Mouse (Mus musculus): ENCODE data around the gene Cln3. TPM values are rescaled to one million over a fixed set of nuclear protein-coding genes. Genes with fewer than 3 reads are reported as not detected.

Cln3 gene
- total RNA-seq, 1 experiment from 2014 or later: 26.1 TPM

GRCm38 (mm10) chr7:126602650-126603049 is 17.0 kb upstream of the Cln3 start:
- peak in 1 of 2 experiments; percentile 26; a peak in 1 of 4 replicates for ATAC-seq (replicated peaks in 1 of 2; ENCODE audit: insufficient read depth in 1 of 2, low FRiP score in 2 of 2, low TSS enrichment in 1 of 2, low read depth in 1 of 2, poor library complexity in 2 of 2, severe bottlenecking in 2 of 2)

DNA sequence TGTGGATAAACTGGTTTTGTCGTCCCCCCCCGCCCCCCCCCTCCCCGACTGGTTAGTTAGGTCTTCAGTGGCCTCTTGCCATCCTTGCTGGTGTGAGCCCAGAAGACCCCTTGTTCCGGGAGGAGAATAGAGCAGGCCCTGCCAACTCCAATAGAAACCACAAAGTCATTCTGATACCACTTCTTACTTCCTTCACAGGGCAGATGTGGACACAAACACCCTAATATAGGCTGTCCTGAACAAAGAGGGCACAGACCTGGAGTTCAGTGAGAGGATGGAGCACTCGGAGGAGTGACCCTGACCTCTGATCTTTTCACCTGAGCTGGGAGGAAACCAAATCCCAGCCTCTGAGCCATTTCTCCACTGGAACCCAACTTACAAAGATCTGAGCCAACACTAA is 16.3 kb upstream of the Cln3 start:
- ATAC-seq (replicated peaks in 1 of 2; ENCODE audit: insufficient read depth in 1 of 2, low FRiP score in 2 of 2, low TSS enrichment in 1 of 2, low read depth in 1 of 2, poor library complexity in 2 of 2, severe bottlenecking in 2 of 2): no peak; a peak in 1 of 4 replicates

- ATAC-seq (replicated peaks in 1 of 2; ENCODE audit: insufficient read depth in 1 of 2, low FRiP score in 2 of 2, low TSS enrichment in 1 of 2, low read depth in 1 of 2, poor library complexity in 2 of 2, severe bottlenecking in 2 of 2): no peak
These were observed 13.3 kb upstream of the Cln3 start for GRCm38 (mm10) chr7:126598919-126599318.

DNA sequence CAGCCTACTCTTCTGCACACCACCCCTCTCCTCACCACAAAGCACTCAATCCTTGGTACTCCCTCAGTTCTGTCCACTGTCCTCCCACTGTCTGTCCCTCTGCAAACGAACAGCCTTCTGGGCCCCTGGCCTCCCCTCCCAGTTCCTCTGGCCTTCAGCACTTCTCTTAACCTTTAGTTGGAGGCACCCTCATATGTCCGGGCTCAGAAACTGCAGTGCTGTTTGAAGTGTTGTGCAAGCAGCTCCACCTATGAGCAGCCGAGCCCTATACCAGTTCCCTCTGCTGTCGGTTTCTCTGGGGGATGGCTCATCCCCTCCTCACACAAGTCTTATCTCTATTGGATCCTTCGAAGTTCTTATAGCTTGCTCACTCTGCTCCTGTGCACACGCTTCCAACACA is 10.8 kb upstream of the Cln3 start:
- ATAC-seq (replicated peaks in 1 of 2; ENCODE audit: insufficient read depth in 1 of 2, low FRiP score in 2 of 2, low TSS enrichment in 1 of 2, low read depth in 1 of 2, poor library complexity in 2 of 2, severe bottlenecking in 2 of 2): no peak

DNA sequence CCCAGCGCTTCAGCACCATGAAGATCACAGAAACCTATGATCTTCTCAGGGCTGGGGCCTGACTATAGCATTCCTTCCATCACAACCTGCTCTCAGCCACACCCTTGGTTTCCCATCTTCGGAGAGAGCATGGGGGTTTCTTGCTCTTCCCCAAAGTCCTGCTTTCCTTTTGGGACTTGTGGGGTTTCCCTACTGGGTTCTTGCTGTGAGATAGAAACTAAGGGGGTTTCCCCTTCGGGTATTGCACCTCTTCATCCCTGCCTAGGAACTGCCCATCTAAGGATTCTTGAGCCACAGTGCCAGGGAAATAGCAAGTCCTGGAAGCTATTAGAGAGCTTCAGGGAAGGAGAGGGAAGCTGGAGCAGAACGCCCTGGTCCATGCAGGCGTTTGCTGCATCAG is 10.3 kb upstream of the Cln3 start:
- no peak for ATAC-seq (replicated peaks in 1 of 2; ENCODE audit: insufficient read depth in 1 of 2, low FRiP score in 2 of 2, low TSS enrichment in 1 of 2, low read depth in 1 of 2, poor library complexity in 2 of 2, severe bottlenecking in 2 of 2)

DNA sequence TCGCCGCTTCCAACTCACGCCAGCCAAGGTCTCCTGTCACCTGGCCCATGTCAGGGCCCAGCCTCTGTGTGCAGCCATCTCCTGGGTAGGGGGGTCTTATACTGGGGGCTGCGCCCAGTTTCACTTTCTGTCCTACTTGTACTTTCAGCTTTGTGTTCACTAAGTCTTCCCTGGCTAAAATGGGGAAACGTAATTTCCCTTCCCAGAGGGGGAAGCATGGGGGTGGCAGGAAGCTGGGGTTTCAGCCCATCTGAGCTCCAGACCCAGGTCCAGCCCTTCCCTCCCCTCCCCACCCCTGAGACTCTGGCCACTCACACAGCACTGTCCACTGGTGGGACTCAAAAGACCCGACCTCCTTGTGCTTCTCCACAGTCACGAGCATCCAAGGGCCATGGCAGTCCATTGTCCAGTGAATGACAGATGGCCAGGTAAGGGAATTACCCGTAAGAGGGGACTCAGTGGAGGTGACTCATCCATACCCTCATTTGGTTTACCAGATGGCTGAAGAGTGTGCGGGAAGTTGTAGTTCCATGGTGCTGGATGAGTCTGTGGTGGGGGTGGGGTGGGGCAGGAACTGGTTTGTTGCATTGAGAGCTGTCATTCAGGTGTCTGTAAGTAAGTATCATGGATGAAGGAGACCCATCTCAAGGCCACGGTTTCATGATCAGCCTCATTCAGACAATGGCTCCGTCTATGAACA is 9.4 kb upstream of the Cln3 start, which contains the start of gene Il27:
TSS of gene Il27 (minus strand) at position 80 of the 700 bp plus-strand sequence.
- ATAC-seq (replicated peaks in 1 of 2; ENCODE audit: insufficient read depth in 1 of 2, low FRiP score in 2 of 2, low TSS enrichment in 1 of 2, low read depth in 1 of 2, poor library complexity in 2 of 2, severe bottlenecking in 2 of 2): peak; percentile 44 to 51; a peak in 3 of 4 replicates

GRCm38 (mm10) chr7:126587779-126588178 is 2.2 kb upstream of the Cln3 start:
- no peak for ATAC-seq (replicated peaks in 1 of 2; ENCODE audit: insufficient read depth in 1 of 2, low FRiP score in 2 of 2, low TSS enrichment in 1 of 2, low read depth in 1 of 2, poor library complexity in 2 of 2, severe bottlenecking in 2 of 2)

DNA sequence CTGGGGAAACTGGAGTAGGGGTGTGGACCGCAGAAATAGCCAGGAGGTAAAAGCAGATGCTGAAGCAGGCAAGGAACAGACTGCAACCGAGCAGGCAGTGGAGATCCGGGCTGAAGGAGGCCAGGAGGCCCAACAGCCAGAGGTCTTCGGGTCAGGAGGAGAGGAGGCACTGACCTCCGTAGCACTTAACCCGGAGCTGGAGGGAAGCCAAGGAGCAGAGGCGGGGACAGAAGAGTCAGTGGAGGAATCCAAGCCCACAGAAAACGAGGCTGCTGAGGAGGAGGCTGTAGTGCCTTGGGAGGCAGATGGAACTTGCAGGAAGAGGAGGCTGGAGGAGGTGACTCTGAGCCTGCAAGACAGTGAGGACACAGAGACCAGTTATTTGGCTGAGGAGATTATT is 1.2 kb upstream of the Cln3 start:
- no peak for ATAC-seq (replicated peaks in 1 of 2; ENCODE audit: insufficient read depth in 1 of 2, low FRiP score in 2 of 2, low TSS enrichment in 1 of 2, low read depth in 1 of 2, poor library complexity in 2 of 2, severe bottlenecking in 2 of 2)

DNA sequence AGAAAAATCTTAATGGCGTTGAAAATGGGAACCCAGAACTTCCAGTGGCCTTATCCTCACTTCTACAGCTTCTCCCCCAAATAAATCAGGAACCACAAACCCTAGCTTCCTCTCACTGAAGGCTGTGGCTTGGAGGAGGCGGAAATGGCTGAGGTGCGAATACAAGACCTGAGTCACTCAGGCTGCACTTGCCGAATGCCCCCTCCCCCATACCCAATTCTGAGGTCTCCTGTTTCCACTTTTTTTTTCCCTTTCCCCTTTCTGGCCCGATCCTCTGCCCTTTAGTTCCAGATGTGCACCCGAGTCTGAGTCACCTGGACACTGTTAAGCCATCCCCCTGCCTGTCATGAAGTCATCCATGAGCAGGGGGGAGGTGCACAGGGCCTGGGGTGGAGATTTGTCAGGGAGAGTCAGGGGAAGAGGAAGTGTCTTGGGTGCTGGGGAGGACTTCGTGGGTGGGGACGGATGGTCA is 1.1 kb downstream of the Cln3 start, which contains the start of gene Apobr:
TSS of gene Apobr (plus strand) at position 437 of the 472 bp plus-strand sequence.
- ATAC-seq (replicated peaks in 1 of 2; ENCODE audit: insufficient read depth in 1 of 2, low FRiP score in 2 of 2, low TSS enrichment in 1 of 2, low read depth in 1 of 2, poor library complexity in 2 of 2, severe bottlenecking in 2 of 2): peak; percentile 66 to 79

DNA sequence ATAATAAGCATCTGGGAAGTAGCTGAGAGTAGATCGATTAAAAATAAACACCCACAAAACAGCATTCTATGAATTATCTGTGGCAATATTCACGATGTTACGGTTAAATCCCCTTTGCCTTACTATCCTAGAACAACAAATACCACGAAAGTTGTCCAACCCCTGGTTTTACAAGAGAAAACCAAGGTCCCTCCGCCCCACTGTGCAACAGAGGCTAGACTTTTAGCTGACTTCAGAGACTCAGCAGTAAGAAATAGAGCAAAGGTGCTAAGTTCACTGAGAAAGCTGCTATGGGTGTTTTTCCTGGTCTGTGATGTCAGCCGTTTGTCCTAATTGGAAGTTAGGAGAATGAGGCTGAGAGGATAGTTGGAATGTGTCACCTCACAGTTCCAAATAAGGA is 1.9 kb downstream of the Cln3 start:
- no peak for ATAC-seq (replicated peaks in 1 of 2; ENCODE audit: insufficient read depth in 1 of 2, low FRiP score in 2 of 2, low TSS enrichment in 1 of 2, low read depth in 1 of 2, poor library complexity in 2 of 2, severe bottlenecking in 2 of 2)

- peak; percentile 41 to 48; a peak in 3 of 4 replicates for ATAC-seq (replicated peaks in 1 of 2; ENCODE audit: insufficient read depth in 1 of 2, low FRiP score in 2 of 2, low TSS enrichment in 1 of 2, low read depth in 1 of 2, poor library complexity in 2 of 2, severe bottlenecking in 2 of 2)
These were observed 2.3 kb downstream of the Cln3 start for GRCm38 (mm10) chr7:126583251-126583709.

- no peak for ATAC-seq (replicated peaks in 1 of 2; ENCODE audit: insufficient read depth in 1 of 2, low FRiP score in 2 of 2, low TSS enrichment in 1 of 2, low read depth in 1 of 2, poor library complexity in 2 of 2, severe bottlenecking in 2 of 2)
These were observed 2.9 kb downstream of the Cln3 start for GRCm38 (mm10) chr7:126582759-126583158.

DNA sequence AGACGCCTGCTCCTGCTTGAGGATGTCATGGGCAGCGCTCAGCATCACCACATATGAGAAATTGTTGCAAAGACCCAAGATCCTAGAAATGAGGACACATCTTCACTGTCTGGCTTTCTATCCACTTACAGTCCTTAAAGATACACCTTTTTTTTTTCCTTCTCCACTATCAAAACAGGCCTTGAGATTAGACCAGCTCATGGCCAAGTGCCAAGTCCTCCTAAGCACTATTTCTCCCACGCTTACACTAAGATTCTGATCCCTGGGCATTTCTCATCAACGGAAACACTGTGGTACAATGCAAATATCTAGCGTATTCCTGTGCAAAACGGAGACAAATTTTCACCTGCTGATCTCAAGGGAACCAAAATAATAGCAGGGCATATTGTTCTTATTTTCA is 4.0 kb downstream of the Cln3 start:
- no peak for ATAC-seq (replicated peaks in 1 of 2; ENCODE audit: insufficient read depth in 1 of 2, low FRiP score in 2 of 2, low TSS enrichment in 1 of 2, low read depth in 1 of 2, poor library complexity in 2 of 2, severe bottlenecking in 2 of 2)

DNA sequence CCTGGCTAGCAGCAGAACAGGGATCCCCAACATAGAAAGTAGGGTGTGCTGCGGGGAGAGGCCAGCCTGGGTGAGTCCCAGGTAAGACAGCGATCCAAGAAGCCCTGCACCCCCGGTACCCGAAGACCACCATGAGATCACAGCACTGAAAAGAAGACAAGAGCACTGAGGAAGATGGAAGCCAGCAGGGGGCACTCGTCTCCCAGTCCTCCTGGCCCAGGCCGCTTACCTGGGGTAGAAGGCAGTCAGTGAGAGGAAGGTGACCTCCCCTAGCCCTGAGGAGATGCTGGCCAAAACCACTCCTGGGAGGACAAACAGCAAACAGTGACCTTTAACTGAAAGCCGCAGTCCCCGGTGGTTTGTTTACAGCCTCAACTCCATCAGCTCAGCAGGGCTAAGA is 6.4 kb downstream of the Cln3 start:
- ATAC-seq (replicated peaks in 1 of 2; ENCODE audit: insufficient read depth in 1 of 2, low FRiP score in 2 of 2, low TSS enrichment in 1 of 2, low read depth in 1 of 2, poor library complexity in 2 of 2, severe bottlenecking in 2 of 2): no peak

- ATAC-seq (replicated peaks in 1 of 2; ENCODE audit: insufficient read depth in 1 of 2, low FRiP score in 2 of 2, low TSS enrichment in 1 of 2, low read depth in 1 of 2, poor library complexity in 2 of 2, severe bottlenecking in 2 of 2): peak in 1 of 2 experiments; percentile 46; a peak in 1 of 4 replicates
These were observed 8.7 kb downstream of the Cln3 start for GRCm38 (mm10) chr7:126576946-126577345.

GRCm38 (mm10) chr7:126566094-126566765 is 19.4 kb downstream of the Cln3 start, which contains the start of gene Eif3c:
Gene Eif3c, minus strand, starts transcription at chr7:126566411.
- ATAC-seq (replicated peaks in 1 of 2; ENCODE audit: insufficient read depth in 1 of 2, low FRiP score in 2 of 2, low TSS enrichment in 1 of 2, low read depth in 1 of 2, poor library complexity in 2 of 2, severe bottlenecking in 2 of 2): peak; percentile 89 to 91

GRCm38 (mm10) chr7:126565693-126566092 is 19.9 kb downstream of the Cln3 start:
- peak; percentile 8 to 54; a peak in 2 of 4 replicates for ATAC-seq (replicated peaks in 1 of 2; ENCODE audit: insufficient read depth in 1 of 2, low FRiP score in 2 of 2, low TSS enrichment in 1 of 2, low read depth in 1 of 2, poor library complexity in 2 of 2, severe bottlenecking in 2 of 2)

DNA sequence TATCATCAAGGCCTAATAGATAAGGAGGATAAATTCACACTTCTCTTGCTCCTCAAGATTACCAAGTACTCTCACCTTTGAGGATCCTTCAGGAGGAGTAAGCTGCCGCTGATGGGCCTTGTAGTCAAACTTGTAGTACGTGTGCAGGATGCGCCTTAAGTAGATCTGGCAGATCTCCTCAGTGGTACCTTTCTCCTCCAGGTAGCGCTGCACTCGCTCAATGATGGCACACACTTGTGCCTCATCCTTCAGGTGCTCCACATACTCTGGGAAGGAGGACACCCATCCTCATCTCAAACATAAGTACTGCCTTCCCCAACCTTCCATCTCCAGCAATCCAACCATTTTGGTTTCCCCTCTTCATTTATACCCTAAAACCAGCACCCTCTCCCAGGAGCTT is 29.0 kb downstream of the Cln3 start:
- no peak for ATAC-seq (replicated peaks in 1 of 2; ENCODE audit: insufficient read depth in 1 of 2, low FRiP score in 2 of 2, low TSS enrichment in 1 of 2, low read depth in 1 of 2, poor library complexity in 2 of 2, severe bottlenecking in 2 of 2)

Measured in hematopoietic stem cell, adult 5-6 weeks (primary cell).